Comparison of ENCODE assay signal across 18 mouse cellular contexts in the genomic region with DNA sequence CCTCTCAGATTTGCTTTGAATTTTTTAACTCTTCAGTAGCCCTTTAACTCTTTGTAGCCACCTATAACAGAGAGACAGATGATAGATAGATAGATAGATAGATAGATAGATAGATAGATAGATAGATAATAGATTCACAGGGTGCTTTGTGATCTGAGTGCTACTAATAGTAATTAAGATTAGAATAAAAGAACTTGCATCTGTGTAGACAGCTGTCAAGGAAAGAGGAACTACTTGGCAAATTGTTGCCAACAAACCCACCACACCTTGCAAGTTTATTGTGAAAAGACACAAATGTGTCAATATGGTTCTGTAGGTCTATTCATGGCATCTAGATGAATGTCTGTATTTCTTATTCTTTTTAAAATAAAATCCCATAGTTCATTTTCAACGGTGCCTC. TPM values are rescaled to one million over a fixed set of nuclear protein-coding genes. Genes with fewer than 3 reads are reported as not detected.
"Had no signal": no experiment of that assay in that cellular context is flagged by ENCODE, and none has a peak within 500 bp of the region (broad histone marks: within the 10 kb centered on the region; RNA-seq: fewer than 3 reads in every experiment).

No protein-coding gene starts in this region.

- DNase-seq: kidney, adult 11 months; kidney, postnatal 10 days; thymus, adult 2 months; thymus, postnatal 25 days had no signal

- ATAC-seq: liver, embryonic 12.5 days; midbrain, embryonic 15.5 days had no signal

- H3K36me3 ChIP-seq: limb, embryonic 10.5 days; liver, embryonic 12.5 days; midbrain, embryonic 15.5 days; neural tube, embryonic 12.5 days; stomach, embryonic 15.5 days had no signal

- H3K4me1 ChIP-seq: limb, embryonic 10.5 days; liver, embryonic 12.5 days; midbrain, embryonic 15.5 days; neural tube, embryonic 12.5 days; stomach, embryonic 15.5 days had no signal

- H3K4me3 ChIP-seq: left cerebral cortex, adult 2 months; limb, embryonic 10.5 days; liver, embryonic 12.5 days; megakaryocyte, embryonic 14.5 days; midbrain, embryonic 15.5 days; neural tube, embryonic 12.5 days; stomach, embryonic 15.5 days had no signal

- H3K27me3 ChIP-seq: liver, embryonic 12.5 days; midbrain, embryonic 15.5 days; neural tube, embryonic 12.5 days; stomach, embryonic 15.5 days had no signal

- H3K27ac ChIP-seq: left cerebral cortex, adult 2 months; limb, embryonic 10.5 days; liver, embryonic 12.5 days; midbrain, embryonic 15.5 days; neural tube, embryonic 12.5 days; stomach, embryonic 15.5 days had no signal

- H3K9me3 ChIP-seq: limb, embryonic 10.5 days; liver, embryonic 12.5 days; midbrain, embryonic 15.5 days; neural tube, embryonic 12.5 days; stomach, embryonic 15.5 days had no signal

RNA-seq across cellular contexts. Expression of gene Fcrla, which starts 6.6 kb away (rescaled TPM):
- total RNA-seq: layer of hippocampus, adult 8-10 months; layer of hippocampus, postnatal 25 days; left cerebral cortex, adult 2 months; left cerebral cortex, postnatal 14 days had no signal
- polyA plus RNA-seq: kidney, embryonic 14.5 days; limb, embryonic 10.5 days; lung, embryonic 16.5 days; midbrain, embryonic 11.5 days; midbrain, embryonic 15.5 days; neural tube, embryonic 12.5 days had no signal

RNA-seq across cellular contexts. Expression of gene Fcrlb, which starts 21.2 kb away (rescaled TPM):
- total RNA-seq: monocyte, adult 5-6 weeks had no signal
- polyA plus RNA-seq: kidney, embryonic 14.5 days; limb, embryonic 10.5 days; lung, embryonic 16.5 days; midbrain, embryonic 11.5 days had no signal

RNA-seq across cellular contexts. Expression of gene Fcgr2b, which starts 42.4 kb away (rescaled TPM):
- polyA plus RNA-seq: midbrain, embryonic 11.5 days had no signal

RNA-seq across cellular contexts. Expression of gene Gm26620, which starts 49.1 kb away (rescaled TPM):
- total RNA-seq: monocyte, adult 5-6 weeks had no signal
- polyA plus RNA-seq: kidney, embryonic 14.5 days had no signal
